Mouse (Mus musculus) hindlimb bud, embryonic 11.5 days (tissue): ENCODE data around the gene Ms4a6c.
"Not testable (repeated sequence)": the region's sequence is repeated elsewhere in the genome, so short reads cannot be mapped to it uniquely, and the experiment has no call there.

Experiments
- DNase-seq: peaks from one replicate; pipeline ENCODE4 v3.0.0-alpha.2; 2012; ENCODE audit warnings: low read depth, low spot score; ENCODE audit errors: extremely low spot score

Gene Ms4a6c

DNA sequence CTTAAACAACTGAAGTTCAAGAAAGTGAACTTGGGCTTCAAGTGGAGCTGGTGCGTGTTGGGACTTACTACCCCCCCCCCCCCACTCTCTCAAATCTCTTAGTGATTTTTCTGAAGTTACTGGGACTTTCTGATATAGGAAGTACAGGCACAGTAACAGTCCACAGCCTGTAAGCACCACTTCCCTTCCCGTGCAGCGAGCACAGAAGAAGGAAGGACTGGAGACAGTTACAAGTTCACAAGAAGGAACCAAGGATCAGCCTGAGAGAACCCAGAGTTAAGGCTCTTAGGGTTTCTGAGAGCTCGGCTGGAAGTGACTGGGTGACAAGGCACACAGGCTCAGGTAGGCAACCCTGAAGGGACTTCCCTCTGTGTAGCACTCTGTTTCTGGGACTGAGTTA lies at the start of gene Ms4a6c:
Ms4a6c (plus strand) TSS at position 152 of the 400 bp plus-strand sequence.
- not testable (repeated sequence) for DNase-seq

DNA sequence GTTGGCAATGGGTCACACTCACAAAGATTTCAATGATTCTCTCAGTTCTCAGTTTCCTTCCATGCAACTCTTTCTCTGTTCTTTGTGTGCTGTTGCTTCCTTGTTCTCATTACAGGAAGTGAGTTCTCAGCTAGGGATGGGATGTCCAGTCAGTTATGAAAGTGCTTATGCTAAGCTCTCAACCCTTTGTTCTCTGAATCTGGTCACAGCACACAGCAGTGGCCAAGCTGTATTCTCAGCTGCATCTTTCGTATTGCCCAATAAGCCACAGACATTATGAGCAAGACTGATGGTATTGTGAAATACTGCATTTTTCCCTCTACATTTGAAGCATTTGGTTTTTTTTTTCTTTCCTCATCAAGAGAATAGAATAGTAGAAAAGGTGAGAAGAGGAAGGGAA lies 38.0 kb upstream of the Ms4a6c start:
- not testable (repeated sequence) for DNase-seq

DNA sequence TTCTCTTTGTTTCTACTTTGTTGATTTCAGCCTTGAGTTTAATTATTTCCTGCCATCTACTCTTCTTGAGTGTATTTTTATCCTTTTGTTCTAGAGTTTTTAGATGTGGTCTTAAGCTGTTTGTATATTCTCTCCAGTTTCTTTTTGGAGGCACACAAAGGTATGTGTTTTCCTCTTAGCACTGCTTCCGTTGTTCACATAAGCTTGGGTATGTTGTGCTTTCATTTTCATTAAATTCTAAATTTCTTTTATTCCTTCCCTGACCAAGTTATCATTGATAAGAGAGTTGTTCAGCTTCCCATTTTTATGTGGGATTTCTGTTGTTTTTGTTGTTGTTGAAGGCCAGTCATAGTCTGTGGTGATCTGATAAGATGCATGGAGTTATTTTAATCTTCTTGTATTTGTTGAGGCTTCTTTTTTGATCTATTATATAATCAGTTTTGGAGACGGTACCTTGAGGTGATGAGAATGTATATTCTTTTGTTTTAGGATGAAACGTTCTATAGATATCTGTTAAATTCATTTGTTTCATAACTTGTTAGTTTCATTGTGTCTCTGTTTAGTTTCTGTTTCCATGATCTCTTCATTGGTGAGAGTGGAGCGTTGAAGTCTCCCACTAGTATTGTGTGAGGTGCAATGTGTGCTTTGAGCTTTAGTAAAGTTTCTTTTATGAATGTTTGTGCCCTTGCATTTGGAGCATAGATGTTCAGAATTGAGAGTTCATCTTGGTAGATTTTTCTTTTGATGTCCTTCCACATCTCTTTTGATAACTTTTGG lies 33.9 kb upstream of the Ms4a6c start:
- no peak for DNase-seq

DNA sequence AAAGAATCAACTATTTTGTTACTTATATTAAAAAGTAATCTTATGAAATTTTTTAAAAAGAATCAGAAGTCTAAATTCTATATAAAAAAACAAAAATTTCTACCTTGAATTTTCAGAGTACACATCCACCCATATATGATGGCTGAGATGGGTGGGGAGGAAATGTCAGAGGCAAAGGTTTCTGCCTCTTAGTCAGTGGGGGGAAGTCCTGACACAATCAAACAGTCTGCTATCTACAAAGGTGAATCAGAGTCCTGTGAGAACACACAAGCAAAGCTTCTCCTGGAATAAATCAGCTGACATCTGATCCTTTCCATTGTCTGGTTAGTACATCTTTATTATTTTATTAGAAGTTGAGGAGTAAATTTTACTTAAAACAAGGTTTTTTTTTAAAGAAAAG lies 25.8 kb upstream of the Ms4a6c start, which contains the start of gene Ms4a4b:
Ms4a4b (plus strand) TSS at position 216 of the 400 bp plus-strand sequence.
- DNase-seq = no peak

DNA sequence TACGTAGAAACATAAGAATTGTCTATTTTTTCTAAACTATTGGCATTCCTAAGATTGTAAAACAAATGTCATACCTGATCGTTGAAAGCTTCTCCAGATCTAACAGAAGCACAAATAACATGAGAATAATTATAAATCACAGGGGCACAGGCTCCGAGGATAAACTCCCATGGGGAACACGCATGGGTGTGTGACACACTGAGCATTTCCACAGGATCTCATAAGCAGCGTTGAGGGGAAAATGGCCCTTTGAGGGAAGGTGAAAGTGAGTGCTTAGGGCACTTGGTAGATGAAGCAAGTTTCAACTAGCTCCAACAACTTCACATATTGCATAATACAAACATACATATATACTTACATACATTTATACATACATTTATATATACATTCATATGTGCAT lies 25.2 kb upstream of the Ms4a6c start:
- no peak for DNase-seq

DNA sequence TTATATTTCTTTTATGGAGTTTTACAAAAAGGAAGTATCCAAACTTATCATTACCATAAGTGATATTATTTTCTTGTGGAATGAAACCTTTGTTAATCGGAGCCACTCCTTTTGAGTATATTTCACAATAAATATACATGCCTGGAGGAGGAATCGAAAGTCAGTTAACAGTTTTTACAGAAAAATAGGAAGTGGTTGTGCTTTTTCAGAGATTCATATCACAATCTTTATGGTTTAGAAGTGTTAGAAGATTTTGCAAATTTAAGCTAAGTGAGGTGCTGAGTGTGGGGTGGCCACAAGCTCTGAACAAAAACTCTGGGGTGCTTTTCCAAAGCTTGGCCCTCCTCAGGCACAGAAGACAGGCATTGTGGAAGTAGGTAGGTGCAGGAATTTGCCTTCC lies 21.9 kb upstream of the Ms4a6c start:
- DNase-seq = no peak

DNA sequence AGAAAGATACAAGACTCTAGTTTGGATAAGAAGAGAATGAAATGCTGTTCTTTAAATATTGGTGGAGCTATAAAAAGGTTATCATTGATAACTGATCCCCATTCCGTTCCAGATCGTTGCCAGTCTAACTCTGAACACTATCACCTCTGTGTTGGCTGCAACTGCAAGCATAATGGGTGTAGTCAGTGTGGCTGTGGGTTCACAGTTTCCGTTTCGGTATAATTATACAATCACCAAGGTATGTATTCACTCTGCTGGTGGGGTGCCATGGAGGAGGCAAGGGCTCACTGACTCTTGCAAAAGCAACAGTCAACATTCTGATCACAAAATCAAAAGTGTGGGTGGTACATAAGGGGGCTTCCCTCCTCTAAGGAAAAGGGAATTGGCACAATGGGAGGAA lies 10.1 kb upstream of the Ms4a6c start:
- not testable (repeated sequence) for DNase-seq

DNA sequence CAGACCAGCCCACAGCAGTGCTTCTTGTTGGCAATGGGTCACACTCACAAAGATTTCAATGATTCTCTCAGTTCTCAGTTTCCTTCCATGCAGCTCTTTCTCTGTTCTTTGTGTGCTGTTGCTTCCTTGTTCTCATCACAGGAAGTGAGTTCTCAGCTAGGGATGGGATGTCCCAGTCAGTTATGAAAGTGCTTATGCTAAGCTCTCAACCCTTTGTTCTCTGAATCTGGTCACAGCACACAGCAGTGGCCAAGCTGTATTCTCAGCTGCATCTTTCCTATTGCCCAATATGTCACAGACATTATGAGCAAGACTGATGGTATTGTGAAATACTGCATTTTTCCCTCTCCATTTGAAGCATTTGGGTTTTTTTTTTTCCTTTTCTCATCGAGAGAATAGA lies 4.4 kb upstream of the Ms4a6c start:
- DNase-seq = not testable (repeated sequence)

DNA sequence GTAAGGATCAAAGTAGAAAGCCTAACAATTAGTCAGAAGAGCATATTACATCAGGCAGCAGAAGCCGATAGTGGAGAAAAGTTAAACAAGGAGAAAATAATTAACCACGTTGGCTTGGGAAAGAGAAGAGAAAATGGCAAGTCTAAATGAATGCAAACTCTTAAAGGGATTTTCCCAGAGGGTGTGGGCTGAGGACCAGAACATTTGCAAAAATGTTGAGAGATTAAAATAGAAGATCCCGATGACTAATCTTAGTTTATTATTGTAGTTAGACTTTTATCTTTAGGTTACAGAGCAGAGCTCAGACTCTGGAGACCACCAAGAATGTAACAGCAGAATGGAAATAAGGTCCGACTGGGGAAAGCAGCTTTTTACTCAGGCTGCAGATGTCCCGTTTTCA lies 2.7 kb upstream of the Ms4a6c start:
- no peak for DNase-seq

DNA sequence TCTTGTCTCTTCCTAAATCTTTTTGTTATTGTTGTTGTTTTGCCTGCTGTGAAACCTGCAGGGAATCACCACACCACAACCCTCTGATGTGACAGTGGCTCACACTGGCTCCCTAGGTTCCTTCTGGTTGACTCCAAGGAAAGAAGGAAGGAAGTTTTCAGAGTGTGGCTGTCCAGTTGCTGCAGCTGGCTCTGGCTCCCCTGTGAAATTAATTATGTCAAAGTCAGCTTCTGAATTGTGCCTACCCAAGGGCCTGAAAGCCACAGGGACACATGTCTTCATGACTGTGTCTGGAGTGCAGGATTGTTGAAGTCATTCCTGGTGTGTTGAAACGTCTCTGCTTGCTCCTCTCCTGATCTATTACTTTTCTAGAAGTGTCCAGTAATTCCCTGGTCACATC lies 805 bp upstream of the Ms4a6c start:
- DNase-seq = not testable (repeated sequence)

DNA sequence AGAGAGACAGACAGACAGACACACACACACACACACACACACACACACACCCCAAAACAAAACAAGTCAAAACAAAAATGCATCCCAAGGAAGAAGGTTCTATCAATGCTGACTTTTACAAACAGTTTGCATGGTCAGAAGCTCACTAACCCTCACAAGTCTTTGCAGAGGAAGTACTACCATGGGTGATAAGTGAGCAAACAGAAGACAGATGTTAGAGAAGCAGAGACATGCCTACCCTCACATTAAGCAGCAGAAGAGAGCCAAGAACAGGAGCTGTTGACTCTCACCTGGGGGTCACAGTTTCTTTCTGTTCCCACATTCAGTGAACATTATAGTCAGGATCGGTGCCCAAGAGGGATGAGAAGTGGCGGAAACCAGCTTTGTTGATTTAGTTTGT lies 10.5 kb downstream of the Ms4a6c start:
- DNase-seq = no peak

DNA sequence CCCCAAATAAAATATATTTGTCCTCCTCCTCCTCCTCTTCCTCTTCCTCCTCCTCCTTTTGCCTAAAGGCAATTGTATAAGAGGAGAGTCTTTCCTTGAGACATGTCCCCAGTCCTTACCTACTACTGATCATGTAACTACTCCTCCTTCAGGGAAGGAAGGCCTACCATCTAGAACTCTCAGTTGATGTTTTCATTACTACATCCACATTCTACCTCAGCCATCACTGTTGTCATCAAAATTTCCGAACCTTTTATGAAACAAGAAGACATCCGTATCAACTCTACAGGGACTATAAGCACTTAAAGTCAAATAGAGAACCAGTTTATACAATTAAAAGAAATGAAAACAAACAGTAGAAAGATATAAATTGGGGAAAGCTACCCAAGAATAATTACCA lies 13.5 kb downstream of the Ms4a6c start:
- no peak for DNase-seq

DNA sequence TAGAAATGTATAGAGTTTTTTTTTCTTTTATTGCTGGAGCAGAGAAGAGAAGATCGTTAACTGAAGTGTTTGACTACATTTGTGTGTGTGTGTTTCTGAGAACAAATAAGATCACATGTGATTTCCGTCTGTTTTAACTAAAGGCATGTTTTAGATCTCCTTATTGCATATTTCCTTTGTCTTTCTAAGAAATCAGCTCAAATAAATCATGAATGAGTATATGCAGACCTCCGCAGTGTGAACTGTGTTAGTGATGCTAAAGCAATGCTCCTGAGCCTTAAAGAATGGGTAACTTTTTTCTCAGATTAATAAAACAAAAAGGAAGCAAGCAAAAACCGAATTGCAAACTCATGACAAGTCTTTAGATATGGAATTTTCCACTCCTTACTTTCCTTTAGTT lies 14.8 kb downstream of the Ms4a6c start:
- DNase-seq = no peak

DNA sequence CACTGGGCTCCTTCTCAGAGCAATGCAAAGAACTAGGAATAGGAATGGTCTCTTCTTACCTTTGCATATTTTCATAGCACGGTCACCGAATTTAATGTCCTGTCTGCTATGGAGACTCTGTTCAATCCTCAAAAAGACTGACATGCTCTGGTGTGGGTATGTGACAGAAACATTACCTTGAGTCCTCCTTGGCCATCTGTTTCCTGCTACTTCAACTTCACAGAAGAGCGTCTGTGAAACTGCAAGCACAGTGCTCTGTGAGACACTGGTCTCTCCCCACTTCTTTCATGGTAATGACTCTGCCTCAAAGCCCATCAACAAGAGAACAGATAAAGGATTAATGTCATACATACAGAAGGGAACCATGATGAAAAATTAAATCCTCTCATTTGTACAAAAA lies 15.2 kb downstream of the Ms4a6c start:
- DNase-seq = no peak

DNA sequence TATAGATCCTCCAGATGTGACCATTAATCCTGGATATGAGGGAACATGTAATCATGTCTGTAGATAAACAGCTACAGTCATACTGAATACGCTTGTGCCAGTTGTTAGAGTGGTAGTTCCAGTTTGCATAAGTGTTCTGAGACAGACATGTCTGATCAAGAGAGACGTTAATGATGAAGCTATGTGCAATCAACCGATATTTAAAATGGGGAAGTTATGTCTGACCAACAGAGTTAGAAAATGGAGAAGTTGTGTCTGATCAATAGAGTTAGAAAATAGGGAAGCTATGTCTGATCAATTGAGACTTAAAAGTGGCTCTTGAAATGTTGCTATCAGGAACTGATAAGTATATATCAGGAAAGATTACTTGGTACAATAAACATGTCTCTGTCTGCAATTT lies 16.1 kb downstream of the Ms4a6c start:
- no peak for DNase-seq

DNA sequence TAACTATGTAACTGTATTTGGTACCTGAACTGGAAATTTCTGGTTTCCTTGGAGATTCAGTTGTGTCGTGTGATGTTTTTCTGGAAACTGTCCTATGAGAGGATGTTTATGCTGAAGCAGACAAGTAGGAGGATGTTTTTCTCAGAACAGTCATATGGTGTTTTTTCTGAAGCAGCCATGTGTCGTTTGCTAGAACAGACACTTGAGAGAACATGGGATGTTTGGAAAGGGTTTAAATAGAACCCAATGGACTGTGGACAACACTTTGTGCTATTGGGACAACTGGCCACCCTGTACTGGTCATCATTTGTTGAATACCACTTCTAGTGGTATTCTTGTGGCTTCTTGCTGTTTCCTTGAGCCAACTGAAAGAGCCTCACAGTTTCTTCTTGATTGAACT lies 16.6 kb downstream of the Ms4a6c start, which contains the start of gene Gm8369:
Gm8369 (plus strand) TSS at position 193 of the 400 bp plus-strand sequence.
- DNase-seq = no peak

DNA sequence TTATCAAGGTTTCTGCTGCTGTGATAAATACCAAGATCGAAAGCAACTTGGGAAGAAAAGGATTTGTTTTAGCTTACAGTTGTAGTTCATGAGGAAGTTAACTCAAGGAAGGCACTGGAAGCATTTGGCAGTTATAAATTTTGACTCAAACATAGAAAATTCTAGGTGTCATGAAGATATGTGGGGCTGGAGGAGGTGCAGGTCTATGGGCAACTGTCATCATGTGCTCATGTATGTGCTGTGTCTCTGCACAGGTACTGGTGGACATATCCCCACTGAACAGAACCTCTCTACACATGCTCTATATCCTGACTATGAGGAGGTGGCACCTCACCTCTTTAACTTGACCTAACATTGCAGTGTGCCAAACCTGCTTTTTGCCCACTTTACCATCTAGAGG lies 17.4 kb downstream of the Ms4a6c start:
- DNase-seq = no peak

DNA sequence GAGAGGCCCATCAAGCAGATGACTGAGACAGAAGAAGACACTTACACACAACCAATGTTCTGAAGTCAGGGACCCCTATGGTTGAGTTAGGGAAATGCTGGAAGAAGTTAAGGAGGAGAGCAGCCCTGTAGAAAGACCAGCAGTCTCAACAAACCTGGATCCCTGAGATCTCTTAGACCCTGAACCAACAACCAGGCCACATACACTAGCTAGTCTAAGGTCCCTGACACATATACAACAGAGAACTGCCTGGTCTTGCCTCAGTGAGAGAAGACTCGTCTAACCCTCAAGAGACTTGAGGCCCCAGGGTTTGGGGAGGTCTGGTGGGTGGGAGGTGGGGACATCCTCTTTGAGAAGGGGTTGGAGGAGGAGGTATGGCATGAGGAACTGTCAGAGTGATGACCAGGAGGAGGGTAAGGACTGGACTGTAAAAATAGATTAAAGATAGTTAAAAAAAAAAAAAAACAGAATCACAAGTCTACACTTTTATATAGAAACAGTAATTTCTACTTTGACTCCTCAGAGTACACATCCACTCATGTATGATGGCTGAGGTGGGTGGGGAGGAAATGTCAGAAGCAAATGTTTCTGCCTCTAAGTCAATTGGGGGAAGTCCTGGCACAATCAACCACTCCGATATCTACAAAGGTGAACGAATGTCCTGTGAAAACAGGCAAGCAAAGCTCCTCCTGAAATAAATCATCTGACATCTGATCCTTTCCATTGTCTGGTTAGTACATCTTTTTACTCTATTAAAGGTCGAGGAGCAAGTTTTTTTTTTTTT lies 22.4 kb downstream of the Ms4a6c start:
- no peak for DNase-seq

DNA sequence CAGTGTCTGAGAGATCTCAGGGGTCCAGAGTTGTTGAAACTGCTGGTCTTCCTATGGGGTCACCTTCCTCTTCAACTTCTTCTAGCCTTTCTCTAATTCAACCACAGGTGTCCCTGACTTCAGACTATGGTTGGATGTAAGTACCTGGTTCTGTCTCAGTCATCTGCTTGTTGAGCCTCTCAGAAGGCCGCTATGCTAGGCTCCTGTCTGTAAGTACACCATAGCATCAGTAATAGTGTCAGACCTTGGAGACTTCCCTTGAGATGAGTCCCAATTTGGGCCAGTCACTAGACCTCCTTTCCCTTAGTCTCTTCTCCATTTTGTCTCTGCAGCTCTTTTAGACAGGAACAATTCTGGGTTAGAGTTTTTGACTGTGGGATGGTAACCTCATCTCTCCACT lies 23.5 kb downstream of the Ms4a6c start:
- DNase-seq = no peak

DNA sequence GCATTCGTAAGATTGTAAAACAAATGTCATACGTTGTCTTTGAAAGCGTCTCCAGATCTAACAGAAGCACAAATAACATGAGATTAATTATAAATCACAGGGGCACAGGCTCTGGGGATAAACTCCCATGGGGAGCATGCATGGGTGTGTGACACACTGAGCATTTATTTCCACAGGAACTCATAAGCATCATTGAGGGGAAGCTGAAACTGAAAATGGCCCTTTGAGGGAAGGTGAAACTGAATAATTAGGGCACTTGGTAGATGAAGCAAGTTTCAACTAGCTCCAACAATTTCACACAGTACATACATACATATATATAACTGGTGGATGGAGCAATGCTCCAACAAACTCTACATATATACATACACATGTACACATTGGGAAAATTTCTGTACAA lies 25.4 kb downstream of the Ms4a6c start:
- no peak for DNase-seq

DNA sequence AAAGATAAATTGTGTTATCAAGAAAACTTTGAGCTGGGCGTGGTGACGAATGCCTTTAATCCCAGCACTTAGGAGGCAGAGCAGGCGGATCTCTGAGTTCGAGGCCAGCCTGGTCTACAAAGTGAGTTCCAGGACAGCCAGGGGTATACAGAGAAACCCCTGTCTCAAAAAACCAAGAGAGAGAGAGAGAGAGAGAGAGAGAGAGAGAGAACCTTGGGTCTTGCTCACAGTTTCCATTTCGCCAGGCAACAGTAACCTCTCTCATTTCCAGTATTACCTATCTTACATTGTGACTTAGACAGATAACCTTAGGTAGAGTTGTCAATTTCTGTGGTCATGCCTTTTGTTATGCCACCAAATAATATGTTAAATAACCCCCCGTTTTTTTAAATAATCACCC lies 27.2 kb downstream of the Ms4a6c start:
- no peak for DNase-seq

DNA sequence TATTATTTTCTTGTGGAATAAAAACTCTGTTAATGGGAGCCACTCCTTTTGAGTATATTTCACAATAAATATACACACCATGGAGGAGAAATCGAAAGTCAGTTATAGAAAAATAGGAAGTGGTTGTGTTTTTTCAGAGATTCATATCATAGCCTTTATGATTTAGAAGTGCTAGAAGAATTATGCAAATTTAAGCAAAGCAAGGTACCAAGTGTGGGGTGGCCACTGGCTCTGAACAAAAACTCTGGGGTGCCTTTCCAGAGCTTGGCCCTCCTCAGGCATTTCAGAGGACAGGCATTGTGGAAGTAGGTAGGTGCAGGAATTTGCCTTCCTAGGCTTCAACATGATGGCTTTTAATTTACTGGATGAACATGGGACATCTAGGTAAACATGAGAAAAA lies 28.1 kb downstream of the Ms4a6c start:
- DNase-seq = not testable (repeated sequence)
